Mouse (Mus musculus) intestine, embryonic 16.5 days (tissue): Measurements from ENCODE around the gene Msx2. TPM values are rescaled to one million over a fixed set of nuclear protein-coding genes. Genes with fewer than 3 reads are reported as not detected.

Experiments
- ATAC-seq: fragments of 200-750 bp; cut with Nextera tagmentation; 2 replicates; pipeline ENCODE4 v1.8.0; 2017; ENCODE audit warnings: moderate TSS enrichment, moderate library complexity
- H3K27ac ChIP-seq: fragments of 300-500 bp; sonication (generic); 2 replicates; pipeline ENCODE4 v1.5.1; 2014; ENCODE audit warnings: mild to moderate bottlenecking, low read length
- H3K27me3 ChIP-seq: fragments of 300-500 bp; sonication (generic); replicated peaks from 2 replicates; pipeline ENCODE4 v1.6.1; 2014; ENCODE audit warnings: low read length, control low read depth, mixed read lengths; ENCODE audit not compliant: control insufficient read depth, insufficient read depth
- H3K36me3 ChIP-seq: fragments of 300-500 bp; sonication (generic); 2 replicates; pipeline ENCODE4 v1.6.1; 2014; ENCODE audit warnings: low read length, control low read depth; ENCODE audit not compliant: control insufficient read depth, insufficient read depth
- H3K4me1 ChIP-seq: fragments of 300-500 bp; sonication (generic); 2 replicates; pipeline ENCODE4 v1.6.1; 2014; ENCODE audit warnings: low read length, control low read depth, mixed read lengths; ENCODE audit not compliant: control insufficient read depth, insufficient read depth
- H3K4me2 ChIP-seq: fragments of 300-500 bp; sonication (generic); 2 replicates; pipeline ENCODE4 v1.6.1; 2014; ENCODE audit warnings: low read depth, low read length, control low read depth
- H3K4me3 ChIP-seq: fragments of 300-500 bp; sonication (generic); 2 replicates; pipeline ENCODE4 v1.5.1; 2014; ENCODE audit warnings: mild to moderate bottlenecking, low read length
- H3K9ac ChIP-seq: fragments of 300-500 bp; sonication (generic); 2 replicates; pipeline ENCODE4 v1.6.1; 2014; ENCODE audit warnings: low read depth, low read length
- H3K9me3 ChIP-seq: fragments of 300-500 bp; sonication (generic); 2 replicates; pipeline ENCODE4 v1.6.1; 2016; ENCODE audit warnings: low read length, control low read depth; ENCODE audit not compliant: control insufficient read depth
- WGBS: fragments of 180-500 bp; shearing (Covaris S2); extraction: QIAGEN DNeasy Blood & Tissue Kit; methylation state at CpG from one replicate; pipeline ENCODE4 v1.1.7; 2014; 5-methylcytosine and 5-hydroxymethylcytosine counted together
- polyA plus RNA-seq: library from polyadenylated mRNA; unstranded; fragments of >200 nt; fragmentation: Nextera tagmentation; extraction: Ambion mirVana; gene quantifications from 2 replicates; pipeline ENCODE4 v1.2.1, GENCODE M21; 2015

Msx2 gene
- polyA plus RNA-seq, 1 experiment from 2014 or later: 0.18 TPM

GRCm38 (mm10) chr13:53426507-53426906 lies 46.4 kb downstream of the Msx2 start:
- no peak overlapping the region for H3K4me3 ChIP-seq
- WGBS: 26% methylated on average over 7 of the region's 7 CpGs
- no peak overlapping the region for H3K27ac ChIP-seq
- ATAC-seq: no peak
- H3K4me2 ChIP-seq: no peak overlapping the region
- no peaks in the 10 kb centered on the region for H3K4me1 ChIP-seq
- H3K9ac ChIP-seq: no peak overlapping the region
- no peaks in the 10 kb centered on the region for H3K36me3 ChIP-seq
- H3K27me3 ChIP-seq: no peaks in the 10 kb centered on the region
- no peaks in the 10 kb centered on the region for H3K9me3 ChIP-seq

DNA sequence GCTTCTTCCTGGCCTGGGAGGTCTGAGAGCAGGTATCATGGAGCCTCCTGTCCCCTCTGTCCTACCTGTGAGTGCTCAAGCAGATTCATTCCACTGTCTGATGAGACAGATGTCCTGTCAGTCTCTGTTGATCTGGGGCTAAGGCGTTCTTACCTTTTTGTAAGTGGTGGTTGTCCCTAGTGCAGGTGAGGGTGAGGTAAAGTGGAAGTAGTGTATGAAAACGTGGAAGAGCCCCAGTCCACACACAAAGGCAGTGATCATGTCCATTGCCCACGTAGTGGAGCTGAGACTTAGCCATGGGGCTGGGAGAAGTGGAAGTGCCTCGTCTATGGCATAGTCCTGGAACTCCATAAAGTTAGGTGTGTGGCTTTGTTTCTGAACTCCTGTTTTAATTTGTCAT lies 51.7 kb downstream of the Msx2 start:
- Histone ChIP-seq H3K9me3 (no peaks in the 10 kb centered on the region), H3K27ac (no peak overlapping the region), H3K4me3 (no peak overlapping the region), H3K9ac (no peak overlapping the region), H3K4me1 (no peaks in the 10 kb centered on the region), H3K36me3 (no peaks in the 10 kb centered on the region), H3K27me3 (no peaks in the 10 kb centered on the region), H3K4me2 (no peak overlapping the region)
- no peak for ATAC-seq
- WGBS: 78% methylated on average over 4 of the region's 4 CpGs

GRCm38 (mm10) chr13:53420741-53421140 lies 52.1 kb downstream of the Msx2 start:
- Histone ChIP-seq H3K27me3 (no peaks in the 10 kb centered on the region), H3K27ac (no peak overlapping the region), H3K4me1 (no peaks in the 10 kb centered on the region), H3K9me3 (no peaks in the 10 kb centered on the region), H3K9ac (no peak overlapping the region), H3K4me2 (no peak overlapping the region), H3K4me3 (no peak overlapping the region), H3K36me3 (no peaks in the 10 kb centered on the region)
- 76% methylated on average over 4 of the region's 4 CpGs for WGBS
- ATAC-seq: no peak

- no peak overlapping the region for H3K4me2 ChIP-seq
These were observed 53.2 kb downstream of the Msx2 start for GRCm38 (mm10) chr13:53419681-53420080.

DNA sequence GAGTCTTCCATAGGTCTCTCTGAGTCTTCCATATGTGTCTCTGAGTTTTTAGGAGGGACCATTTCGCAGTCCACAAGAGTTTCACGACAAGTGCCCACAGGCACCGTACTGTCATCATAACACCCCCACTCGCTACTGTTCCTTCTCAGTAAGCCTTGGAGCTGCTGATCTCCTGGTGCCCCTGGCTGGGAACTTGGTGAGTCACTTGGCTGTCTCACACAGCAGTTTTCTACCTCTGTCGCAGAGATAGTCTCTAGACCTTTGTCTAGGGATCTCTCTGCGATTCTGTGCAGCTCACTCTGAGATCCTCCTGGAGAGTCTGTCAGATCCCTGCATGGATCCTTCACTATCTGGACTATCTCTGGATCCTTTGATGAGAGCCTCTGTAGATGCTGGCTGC lies 55.2 kb downstream of the Msx2 start:
- no peaks in the 10 kb centered on the region for H3K4me1 ChIP-seq
- H3K4me3 ChIP-seq: no peak overlapping the region
- no peaks in the 10 kb centered on the region for H3K27me3 ChIP-seq
- ATAC-seq: no peak
- H3K4me2 ChIP-seq: no peak overlapping the region
- no peak overlapping the region for H3K27ac ChIP-seq
- 94% methylated on average over 6 of the region's 6 CpGs for WGBS
- no peaks in the 10 kb centered on the region for H3K36me3 ChIP-seq
- no peak overlapping the region for H3K9ac ChIP-seq
- H3K9me3 ChIP-seq: no peaks in the 10 kb centered on the region

More at GRCm38 (mm10) chr13:53419681-53420080, 53.2 kb downstream of the Msx2 start:
- H3K36me3 ChIP-seq: no peaks in the 10 kb centered on the region
- no peaks in the 10 kb centered on the region for H3K4me1 ChIP-seq
- H3K9me3 ChIP-seq: no peaks in the 10 kb centered on the region
- no peak for ATAC-seq
- 87% methylated on average over 8 of the region's 8 CpGs for WGBS
- no peak overlapping the region for H3K4me3 ChIP-seq
- H3K9ac ChIP-seq: no peak overlapping the region
- H3K27ac ChIP-seq: no peak overlapping the region
- no peaks in the 10 kb centered on the region for H3K27me3 ChIP-seq

Other genes with a start within 250 kb of the Msx2 start
- gene Ror2, start 186.9 kb downstream of the Msx2 start, polyA plus RNA-seq: 12.5 and 13.5 TPM in 2 replicates
- 39.3 and 40.5 TPM in 2 replicates for gene Sptlc1, start 95.7 kb downstream of the Msx2 start, polyA plus RNA-seq